Comparison of ENCODE assay signal across 8 mouse cellular contexts in the genomic region with DNA sequence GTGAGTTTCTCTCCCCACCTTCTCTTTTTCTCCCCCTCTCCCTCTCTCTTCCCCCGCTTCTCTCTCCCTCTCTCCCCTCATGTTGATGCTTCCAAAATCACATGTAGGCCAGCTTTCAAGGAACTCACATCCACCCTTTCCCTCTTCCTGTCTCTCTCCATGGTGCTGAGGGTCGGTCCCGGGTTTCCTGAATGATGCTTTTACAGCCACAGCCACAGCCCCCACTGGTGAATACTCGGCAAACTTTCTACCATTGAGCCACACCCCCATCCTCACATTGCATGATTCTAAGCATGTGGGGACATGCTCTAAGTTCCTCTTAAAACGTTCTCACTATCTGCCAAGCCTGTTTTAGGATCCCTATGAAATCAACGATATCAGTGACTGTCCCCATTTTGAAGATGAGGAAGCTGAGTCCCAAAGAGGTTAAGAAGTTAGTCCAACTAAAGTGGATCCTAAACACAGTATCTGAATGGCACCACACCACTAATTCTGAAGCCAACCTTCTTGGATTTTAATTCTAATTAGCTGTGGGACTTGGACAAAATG. TPM values are rescaled to one million over a fixed set of nuclear protein-coding genes. Genes with fewer than 3 reads are reported as not detected.
DNase-seq lines count a peak whose midpoint lies in the region; ATAC-seq lines count a peak whose summit lies in the region.
"Had no signal": no experiment of that assay in that cellular context is flagged by ENCODE, and none has a peak within 500 bp of the region (broad histone marks: within the 10 kb centered on the region; RNA-seq: fewer than 3 reads in every experiment).

No protein-coding gene starts in this region.

- H3K36me3 ChIP-seq in embryonic facial prominence, embryonic 11.5 days (replicated peaks; ENCODE audit: control insufficient read depth, insufficient read depth, low read depth, low read length): no peaks in the 10 kb centered on the region; the same call in 1 of the 2 replicates
- peaks cover 11% of the 10 kb centered on the region for H3K36me3 ChIP-seq in hindbrain, embryonic 15.5 days
- peaks cover 35% of the 10 kb centered on the region for H3K36me3 ChIP-seq in neural tube, embryonic 13.5 days

- H3K27me3 ChIP-seq in embryonic facial prominence, embryonic 11.5 days (ENCODE audit: control insufficient read depth, insufficient read depth, low read length): no peaks in the 10 kb centered on the region
- no peaks in the 10 kb centered on the region for H3K27me3 ChIP-seq in hindbrain, embryonic 15.5 days
- no peaks in the 10 kb centered on the region for H3K27me3 ChIP-seq in neural tube, embryonic 13.5 days

- no peak for ATAC-seq in embryonic facial prominence, embryonic 11.5 days (replicated peaks; ENCODE audit: insufficient number of reproducible peaks, low FRiP score, low TSS enrichment, low read depth)
- no peak for ATAC-seq in hindbrain, embryonic 15.5 days (ENCODE audit: low FRiP score, low read depth)
- ATAC-seq in neural tube, embryonic 13.5 days (ENCODE audit: low read depth): no peak

- H3K4me3 ChIP-seq in embryonic facial prominence, embryonic 11.5 days (ENCODE audit: low read depth, low read length): no peak overlapping the region
- H3K4me3 ChIP-seq in hindbrain, embryonic 15.5 days: no peak overlapping the region
- H3K4me3 ChIP-seq in neural tube, embryonic 13.5 days: peak overlapping the region; percentile 53

- no peak overlapping the region for H3K4me2 ChIP-seq in embryonic facial prominence, embryonic 11.5 days (ENCODE audit: low read depth, low read length)
- H3K4me2 ChIP-seq in hindbrain, embryonic 15.5 days: peak overlapping the region; percentile 86
- H3K4me2 ChIP-seq in neural tube, embryonic 13.5 days: peak overlapping the region; percentile 97

- no peak overlapping the region for H3K27ac ChIP-seq in embryonic facial prominence, embryonic 11.5 days (replicated peaks; ENCODE audit: low read depth, low read length)
- no peak overlapping the region for H3K27ac ChIP-seq in hindbrain, embryonic 15.5 days (replicated peaks)
- no peak overlapping the region for H3K27ac ChIP-seq in neural tube, embryonic 13.5 days (replicated peaks)
- H3K27ac ChIP-seq: macrophage had no signal

- H3K4me1 ChIP-seq in embryonic facial prominence, embryonic 11.5 days (ENCODE audit: control insufficient read depth, insufficient read depth, low read length): no peaks in the 10 kb centered on the region
- H3K4me1 ChIP-seq in hindbrain, embryonic 15.5 days (replicated peaks): peaks cover 28% of the 10 kb centered on the region
- H3K4me1 ChIP-seq in neural tube, embryonic 13.5 days (replicated peaks): peaks cover 30% of the 10 kb centered on the region

- H3K9ac ChIP-seq in embryonic facial prominence, embryonic 11.5 days (replicated peaks; ENCODE audit: low read length): no peak overlapping the region
- no peak overlapping the region for H3K9ac ChIP-seq in hindbrain, embryonic 15.5 days
- peak overlapping the region; percentile 79 for H3K9ac ChIP-seq in neural tube, embryonic 13.5 days

- WGBS in embryonic facial prominence, embryonic 11.5 days: 50% methylated on average over 6 of the region's 6 CpGs
- WGBS in hindbrain, embryonic 15.5 days: 63% methylated on average over 6 of the region's 6 CpGs
- 56% methylated on average over 6 of the region's 6 CpGs for WGBS in neural tube, embryonic 13.5 days

- peak; percentile 50 for DNase-seq in kidney, postnatal 10 days
- DNase-seq in kidney, adult 9 months: no peak
- peak; percentile 33 for DNase-seq in embryonic facial prominence, embryonic 11.5 days (ENCODE audit: low spot score)
- DNase-seq in adrenal gland, postnatal 25 days: no peak
- no peak for DNase-seq in adrenal gland, adult 2 months

- no peaks in the 10 kb centered on the region for H3K9me3 ChIP-seq in embryonic facial prominence, embryonic 11.5 days (replicated peaks; ENCODE audit: control insufficient read depth, low read length)
- no peaks in the 10 kb centered on the region for H3K9me3 ChIP-seq in hindbrain, embryonic 15.5 days
- no peaks in the 10 kb centered on the region for H3K9me3 ChIP-seq in neural tube, embryonic 13.5 days

RNA-seq across cellular contexts. Expression of a gene that starts 1.5 kb away (rescaled TPM):
- polyA plus RNA-seq in embryonic facial prominence, embryonic 11.5 days (2014; fragmentation: Nextera tagmentation; extraction: Ambion mirVana): 9.4 and 9.7 TPM in 2 replicates
- 21.7 and 24.2 TPM in 2 replicates for polyA plus RNA-seq in hindbrain, embryonic 15.5 days (2015; fragmentation: Nextera tagmentation; extraction: Ambion mirVana)
- 21.7 and 22.2 TPM in 2 replicates for polyA plus RNA-seq in neural tube, embryonic 13.5 days (2015; fragmentation: Nextera tagmentation; extraction: Ambion mirVana)
- total RNA-seq in adrenal gland, postnatal 25 days (2021): 15.4 and 20.3 TPM in 2 replicates
- 10 to 100 TPM; 14.0 to 21.2 TPM for total RNA-seq in adrenal gland, adult 2 months (2021)
- polyA plus RNA-seq in adrenal gland, adult 2 months (2012; rRNA removed): 24.6 and 26.3 TPM in 2 replicates

RNA-seq across cellular contexts. Expression of a gene that starts 2.0 kb away (rescaled TPM):
- 157 and 171 TPM in 2 replicates for polyA plus RNA-seq in embryonic facial prominence, embryonic 11.5 days (2014; fragmentation: Nextera tagmentation; extraction: Ambion mirVana)
- 116 and 118 TPM in 2 replicates for polyA plus RNA-seq in hindbrain, embryonic 15.5 days (2015; fragmentation: Nextera tagmentation; extraction: Ambion mirVana)
- 108 and 118 TPM in 2 replicates for polyA plus RNA-seq in neural tube, embryonic 13.5 days (2015; fragmentation: Nextera tagmentation; extraction: Ambion mirVana)
- total RNA-seq in adrenal gland, postnatal 25 days (2021): 90.5 and 99.0 TPM in 2 replicates
- total RNA-seq in adrenal gland, adult 2 months (2021): 10 to 100 TPM; 78.3 to 93.6 TPM
- polyA plus RNA-seq in adrenal gland, adult 2 months (2012; rRNA removed): 5.3 and 7.9 TPM in 2 replicates

RNA-seq across cellular contexts. Expression of a gene that starts 18.4 kb away (rescaled TPM):
- 0.15 and 0.77 TPM in 2 replicates for polyA plus RNA-seq in embryonic facial prominence, embryonic 11.5 days (2014; fragmentation: Nextera tagmentation; extraction: Ambion mirVana)
- 2.1 TPM in 2 replicates for polyA plus RNA-seq in hindbrain, embryonic 15.5 days (2015; fragmentation: Nextera tagmentation; extraction: Ambion mirVana)
- polyA plus RNA-seq in neural tube, embryonic 13.5 days (2015; fragmentation: Nextera tagmentation; extraction: Ambion mirVana): 1.3 and 1.4 TPM in 2 replicates
- total RNA-seq in adrenal gland, postnatal 25 days (2021): 0.27 and 0.43 TPM in 2 replicates
- total RNA-seq in adrenal gland, adult 2 months (2021): under 1 TPM; 0.41 to 0.58 TPM
- 1.6 and 2.6 TPM in 2 replicates for polyA plus RNA-seq in adrenal gland, adult 2 months (2012; rRNA removed)
- polyA plus RNA-seq: macrophage had no signal

RNA-seq across cellular contexts. Expression of a gene that starts 27.9 kb away (rescaled TPM):
- 7.4 and 7.7 TPM in 2 replicates for polyA plus RNA-seq in embryonic facial prominence, embryonic 11.5 days (2014; fragmentation: Nextera tagmentation; extraction: Ambion mirVana)
- 16.2 and 16.6 TPM in 2 replicates for polyA plus RNA-seq in hindbrain, embryonic 15.5 days (2015; fragmentation: Nextera tagmentation; extraction: Ambion mirVana)
- polyA plus RNA-seq in neural tube, embryonic 13.5 days (2015; fragmentation: Nextera tagmentation; extraction: Ambion mirVana): 17.7 and 18.1 TPM in 2 replicates
- 11.7 and 15.1 TPM in 2 replicates for total RNA-seq in adrenal gland, postnatal 25 days (2021)
- total RNA-seq in adrenal gland, adult 2 months (2021): 10 to 100 TPM; 11.9 to 12.8 TPM
- polyA plus RNA-seq in adrenal gland, adult 2 months (2012; rRNA removed): 12.8 and 13.5 TPM in 2 replicates

RNA-seq across cellular contexts. Expression of a gene that starts 28.6 kb away (rescaled TPM):
- 2.1 and 2.3 TPM in 2 replicates for polyA plus RNA-seq in embryonic facial prominence, embryonic 11.5 days (2014; fragmentation: Nextera tagmentation; extraction: Ambion mirVana)
- 8.2 and 8.8 TPM in 2 replicates for polyA plus RNA-seq in hindbrain, embryonic 15.5 days (2015; fragmentation: Nextera tagmentation; extraction: Ambion mirVana)
- 6.8 and 8.1 TPM in 2 replicates for polyA plus RNA-seq in neural tube, embryonic 13.5 days (2015; fragmentation: Nextera tagmentation; extraction: Ambion mirVana)
- total RNA-seq in adrenal gland, postnatal 25 days (2021): 36.3 and 66.2 TPM in 2 replicates
- 10 to 100 TPM; 34.7 to 69.4 TPM for total RNA-seq in adrenal gland, adult 2 months (2021)
- 58.2 and 59.7 TPM in 2 replicates for polyA plus RNA-seq in adrenal gland, adult 2 months (2012; rRNA removed)

Comparison
In these comparisons a context has a peak if more than half of its experiments do, and no peak if none do; other contexts are left out.
1. DNase-seq: peak in kidney, postnatal 10 days (single experiment) and embryonic facial prominence, embryonic 11.5 days (single experiment); none in kidney, adult 9 months (single experiment), adrenal gland, postnatal 25 days (single experiment) and adrenal gland, adult 2 months (single experiment).
2. RNA of a gene that starts 2.0 kb away (polyA plus RNA-seq): 157 to 171 TPM in embryonic facial prominence, embryonic 11.5 days, 108 to 118 TPM in neural tube, embryonic 13.5 days and 116 to 118 TPM in hindbrain, embryonic 15.5 days; 5.3 to 7.9 TPM in adrenal gland, adult 2 months; every median in the first group is over 10 times any median in the second.